Mouse (Mus musculus): Measurements from ENCODE around the gene Plac1. TPM values are rescaled to one million over a fixed set of nuclear protein-coding genes. Genes with fewer than 3 reads are reported as not detected.

Plac1 gene
- total RNA-seq, 2 experiments from 2014 or later, result not detected

DNA sequence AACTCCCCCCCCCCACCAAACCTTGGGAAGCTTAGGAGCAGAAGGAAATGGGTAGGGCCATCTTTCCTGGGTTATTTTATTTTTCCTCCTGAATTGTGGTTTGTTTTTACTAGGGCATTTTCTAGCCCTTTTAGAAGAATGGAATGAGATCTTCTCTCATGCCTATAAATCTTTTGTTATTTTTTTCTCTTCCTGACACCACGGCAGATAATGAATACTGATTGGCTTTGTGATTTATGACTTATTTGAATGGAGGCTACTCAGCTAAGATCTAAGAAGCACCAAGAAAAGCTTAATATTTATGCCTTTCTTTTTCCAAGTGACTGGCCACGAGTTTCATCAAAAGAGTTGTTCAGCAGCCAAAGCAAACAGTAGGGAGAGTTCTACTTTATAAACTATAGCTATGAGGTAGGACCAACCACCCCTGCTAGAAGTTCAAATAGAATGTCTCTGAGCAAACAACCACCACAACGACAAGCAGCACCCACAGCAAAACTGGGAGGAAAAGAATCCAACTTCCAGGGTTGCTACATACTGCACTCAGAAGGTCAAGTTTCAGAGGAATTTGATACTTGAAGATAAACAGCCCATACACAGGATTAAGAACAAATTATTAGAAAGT is 35.1 kb downstream of the Plac1 start:
- DNase-seq, result no peak
- intact Hi-C loops (cut with DNase I), result no loop called here

DNA sequence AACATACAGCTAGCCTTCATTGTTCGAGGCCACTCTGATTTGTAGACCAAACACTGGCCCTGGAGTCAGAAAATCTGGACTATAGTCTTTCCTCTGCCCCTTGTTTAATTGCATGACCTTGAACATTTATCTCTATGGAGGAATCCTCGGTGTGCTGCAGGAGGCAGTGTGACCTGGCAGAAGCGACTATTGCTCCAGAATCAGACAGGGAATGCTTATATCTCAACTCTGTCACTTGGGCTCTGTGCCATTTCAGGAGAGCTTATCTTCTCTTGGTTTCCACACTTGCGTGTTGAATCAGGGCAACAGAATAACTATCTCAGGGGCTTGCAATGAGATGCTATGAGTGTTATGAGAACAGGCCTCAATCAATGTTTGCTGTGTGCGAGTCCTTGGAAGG is 38.3 kb downstream of the Plac1 start:
- DNase-seq, result no peak
- intact Hi-C loops (cut with DNase I), result no loop called here

DNA sequence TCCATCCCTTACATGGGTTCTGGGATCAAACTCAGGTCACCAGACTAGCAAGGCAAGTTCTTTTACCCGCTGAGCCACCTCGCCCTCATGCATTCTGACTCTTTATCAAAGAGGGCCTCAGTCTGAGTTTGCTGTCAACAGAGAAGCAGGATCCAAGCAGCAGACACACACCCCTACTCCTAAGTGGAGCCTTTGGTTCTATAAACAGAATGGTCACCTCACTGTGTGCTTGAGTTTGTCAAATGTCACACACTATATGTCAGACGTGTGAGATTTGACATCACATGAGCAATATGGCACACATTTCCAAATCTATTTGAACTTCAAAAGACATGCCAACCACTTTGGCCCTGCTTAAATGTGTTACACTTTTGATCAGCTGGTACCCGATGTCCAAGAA is 42.2 kb downstream of the Plac1 start:
- intact Hi-C loops (cut with DNase I), result no loop called here
- no peak for DNase-seq

DNA sequence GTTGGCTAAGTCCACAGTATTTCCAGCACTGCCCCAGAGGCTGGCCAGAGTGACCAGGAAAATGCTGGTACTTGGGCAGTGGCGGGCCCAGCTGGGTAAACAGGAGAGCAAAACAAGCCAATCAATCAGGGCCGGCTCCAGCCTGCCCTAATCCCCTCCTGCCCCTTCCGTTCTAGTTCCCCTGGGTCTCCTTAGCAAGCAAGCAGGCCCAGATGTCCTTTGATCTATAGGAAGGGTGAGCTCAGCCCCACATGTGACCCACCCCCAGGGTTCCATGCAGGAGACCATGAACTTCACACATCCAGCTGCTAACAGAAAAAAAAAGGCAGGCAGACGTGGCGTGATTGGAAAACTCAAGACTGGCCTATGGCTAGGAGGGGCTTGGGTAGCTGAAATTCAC is 43.5 kb downstream of the Plac1 start:
- DNase-seq, result no peak
- intact Hi-C loops (cut with DNase I), result no loop called here

DNA sequence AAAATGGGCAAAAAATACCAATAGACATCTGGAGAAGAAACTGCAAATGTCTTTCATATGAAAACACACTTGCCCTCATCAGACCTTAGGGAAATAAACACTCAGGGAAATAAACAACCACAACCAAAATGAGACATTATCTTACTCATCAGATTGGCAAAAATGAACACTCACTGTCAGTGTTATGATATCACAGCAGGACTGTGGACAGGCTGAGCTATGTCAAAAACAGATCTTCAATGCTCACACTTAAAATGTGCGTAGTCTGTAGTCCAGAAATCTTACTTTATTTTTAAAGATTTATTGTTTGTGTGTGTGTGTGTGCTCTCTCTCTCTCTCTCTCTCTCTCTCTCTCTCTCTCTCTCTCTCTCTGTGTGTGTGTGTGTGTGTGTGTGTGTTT is 51.2 kb downstream of the Plac1 start:
- no peak for DNase-seq
- intact Hi-C loops (cut with DNase I), result no loop called here

DNA sequence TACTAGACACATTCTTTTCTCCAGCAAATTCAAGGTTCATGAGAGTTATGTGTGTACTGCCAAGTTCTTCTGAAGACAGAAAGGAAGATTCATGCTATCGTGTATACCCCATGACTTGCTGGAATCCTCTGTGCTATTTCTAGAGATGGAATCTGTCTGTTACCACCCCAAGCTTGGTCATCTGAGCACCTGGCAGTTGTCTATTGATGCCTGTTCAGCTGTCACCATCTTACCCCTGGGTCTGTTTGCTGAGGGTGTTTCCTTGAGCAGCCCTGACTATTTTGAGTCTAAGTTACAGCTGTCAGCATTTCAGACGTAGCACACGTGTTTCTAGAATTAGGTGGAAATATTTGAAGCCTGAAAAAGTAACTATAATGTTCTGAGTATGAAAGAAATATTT is 60.1 kb downstream of the Plac1 start:
- DNase-seq, result no peak
- intact Hi-C loops (cut with DNase I), result no loop called here

DNA sequence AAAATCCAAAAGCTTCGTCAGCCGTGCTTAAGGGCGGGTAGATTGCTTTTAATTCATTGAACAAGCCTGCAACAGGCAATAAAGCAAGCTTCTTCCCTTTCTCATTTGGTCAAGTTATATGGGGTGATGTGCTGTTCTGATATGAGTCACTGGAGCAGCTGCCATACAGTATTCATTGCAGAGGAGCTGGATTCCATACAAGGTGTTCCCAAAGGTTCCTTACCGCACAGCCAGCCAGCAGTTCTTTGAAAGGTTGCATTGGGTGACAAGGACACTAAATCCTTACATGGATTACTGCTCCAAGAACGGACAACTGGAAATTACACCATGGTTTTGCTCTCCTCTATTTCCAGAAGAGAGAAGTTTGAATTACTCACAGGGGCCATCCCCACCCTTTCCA is 63.6 kb downstream of the Plac1 start:
- no peak for DNase-seq

DNA sequence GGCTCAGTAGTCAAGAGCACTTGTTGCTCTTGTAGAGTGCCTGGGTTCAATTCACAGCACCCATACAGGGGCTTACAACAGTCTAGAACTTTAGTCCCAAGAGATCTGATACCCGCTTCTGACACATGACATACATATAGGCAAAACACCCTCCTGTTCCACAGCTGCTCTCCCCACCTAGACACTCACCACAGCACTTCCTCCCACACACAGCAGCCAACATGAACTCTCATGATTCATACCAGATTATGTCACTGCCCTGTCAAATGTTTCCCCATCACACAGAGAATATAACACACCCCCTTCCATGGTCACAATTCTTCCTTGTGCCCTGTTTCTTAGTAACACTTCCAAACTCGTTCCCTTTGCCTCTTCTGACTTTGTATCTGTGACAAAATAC is 71.3 kb downstream of the Plac1 start:
- intact Hi-C loops (cut with DNase I), result no loop called here
- DNase-seq, result no peak

More for the DNA sequence above, 63.6 kb downstream of the Plac1 start:
- intact Hi-C loops (cut with DNase I), result no loop called here

DNA sequence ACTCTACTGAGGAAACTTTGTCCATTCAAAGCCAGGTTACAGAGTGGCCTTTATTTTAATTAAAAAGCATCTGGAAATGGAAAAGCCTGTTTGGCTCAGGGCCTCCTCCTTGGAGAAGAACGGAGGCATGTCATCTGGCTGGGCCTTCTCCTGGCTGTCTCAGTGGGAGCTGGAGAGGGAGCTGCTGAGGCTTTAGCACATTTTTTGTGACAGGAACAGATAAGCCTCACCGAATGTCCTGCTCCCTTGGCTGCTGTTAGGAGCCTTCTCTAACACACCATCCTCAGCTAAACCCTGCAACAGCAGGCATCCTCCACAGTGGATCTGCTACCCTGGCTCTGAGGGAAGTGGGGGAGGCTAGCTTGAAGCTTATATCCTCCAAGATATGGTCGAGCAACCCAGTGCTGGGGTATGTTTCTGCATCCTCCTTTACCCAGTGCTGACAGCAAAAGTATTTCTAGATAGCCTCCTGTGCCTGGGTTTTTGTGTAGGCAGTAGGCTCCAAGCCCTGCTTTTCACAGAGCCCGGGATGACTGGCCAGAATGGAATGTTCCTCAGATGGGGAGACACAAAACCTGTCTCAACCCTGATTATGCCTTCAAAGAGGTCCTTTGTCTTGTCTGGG is 72.9 kb downstream of the Plac1 start:
- no peak for DNase-seq
- intact Hi-C loops (cut with DNase I), result no loop called here

DNA sequence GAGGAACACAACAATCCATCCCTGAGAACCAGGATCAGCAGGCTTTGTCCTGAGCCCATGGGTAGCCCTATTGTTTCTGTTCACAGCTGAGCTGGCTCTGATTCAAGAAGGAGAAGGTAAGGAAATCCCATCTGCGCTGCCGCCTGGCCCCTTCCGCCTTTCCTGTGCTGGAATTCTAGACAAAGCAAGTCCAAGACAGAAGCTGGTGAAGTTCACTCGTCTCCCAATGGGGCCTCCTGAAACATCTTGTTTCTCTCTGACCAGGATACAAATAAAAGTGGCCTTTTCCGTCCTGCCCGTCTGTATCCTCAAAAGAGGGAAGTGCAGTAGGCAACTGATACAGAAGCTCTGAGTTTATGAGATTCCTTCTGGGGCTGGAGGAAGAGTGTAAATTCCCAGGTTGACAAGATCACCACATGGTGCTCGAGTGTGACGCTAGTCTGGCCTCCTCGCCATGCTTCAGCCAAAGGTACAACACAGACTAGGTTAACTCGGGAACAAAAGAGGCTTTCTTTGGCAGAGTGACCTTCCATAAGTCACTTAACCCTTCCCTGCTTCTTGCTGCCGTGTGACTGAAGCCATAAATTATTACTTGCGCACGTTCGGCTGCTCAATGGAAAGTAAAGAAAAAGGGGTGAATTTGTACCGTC is 73.5 kb downstream of the Plac1 start:
- peak in 1 of 2 experiments; percentile 12 for DNase-seq
- intact Hi-C loops (cut with DNase I), result no loop called here

DNA sequence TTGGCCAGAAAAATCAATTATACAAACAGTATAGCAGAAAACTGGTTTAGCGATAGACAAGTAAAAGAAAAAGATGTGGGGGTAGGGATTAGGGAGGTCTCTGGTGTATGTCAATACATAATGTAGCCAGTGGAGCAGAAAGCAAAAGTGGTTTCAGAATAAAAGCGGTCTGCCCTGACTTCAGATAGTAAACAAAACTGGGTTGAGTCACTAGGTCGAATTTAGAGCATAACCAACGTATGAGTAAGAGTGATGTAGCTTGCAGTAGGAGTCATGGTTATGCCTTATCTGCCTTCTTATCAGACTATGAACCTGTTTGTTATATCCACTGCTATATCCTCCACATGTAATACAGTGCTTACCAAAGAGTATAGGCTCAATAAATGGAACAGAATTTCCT is 77.3 kb downstream of the Plac1 start:
- DNase-seq, result no peak
- intact Hi-C loops (cut with DNase I), result no loop called here

DNA sequence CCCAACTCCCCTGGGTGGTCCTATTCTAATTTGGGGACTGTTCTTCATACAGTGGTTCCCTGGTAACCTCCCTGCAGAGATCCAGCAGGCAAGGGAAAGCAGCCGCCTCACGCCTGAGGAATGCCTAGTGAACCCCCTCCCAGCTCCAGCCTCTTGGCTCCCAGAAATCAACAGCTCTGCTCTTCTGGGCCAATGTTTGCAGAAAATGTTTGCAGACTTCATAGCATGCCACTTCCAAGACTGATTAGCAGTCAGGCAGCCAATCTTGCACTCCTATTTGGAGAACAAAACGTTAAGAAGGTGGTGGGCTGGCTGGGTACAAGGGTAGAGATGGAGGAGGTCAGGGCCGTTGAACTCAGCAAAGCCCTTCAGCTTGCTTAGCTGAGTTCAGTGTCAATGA is 78.3 kb downstream of the Plac1 start:
- intact Hi-C loops (cut with DNase I), result no loop called here
- DNase-seq, result no peak

DNA sequence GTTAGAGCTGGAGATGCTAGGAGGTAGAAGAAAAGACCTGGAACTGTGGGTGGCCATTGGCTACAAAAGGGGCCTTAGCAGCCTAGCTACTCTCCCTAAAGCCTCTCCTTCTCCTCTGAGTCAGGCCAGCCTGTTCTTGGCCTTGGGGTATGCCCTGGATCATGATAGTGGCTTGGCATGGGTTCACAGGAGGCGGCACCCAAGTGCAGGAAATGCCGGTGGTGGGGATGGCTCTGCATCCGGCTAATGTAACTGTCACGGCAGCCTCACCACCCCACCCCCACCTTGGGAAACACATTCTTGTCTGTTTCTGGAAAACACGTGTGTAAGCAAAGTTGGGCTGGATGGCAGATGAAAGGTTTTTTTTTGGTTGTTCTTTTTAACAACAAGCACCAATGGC is 78.8 kb downstream of the Plac1 start:
- peak in 1 of 2 experiments; percentile 14 for DNase-seq
- intact Hi-C loops (cut with DNase I), result no loop called here

DNA sequence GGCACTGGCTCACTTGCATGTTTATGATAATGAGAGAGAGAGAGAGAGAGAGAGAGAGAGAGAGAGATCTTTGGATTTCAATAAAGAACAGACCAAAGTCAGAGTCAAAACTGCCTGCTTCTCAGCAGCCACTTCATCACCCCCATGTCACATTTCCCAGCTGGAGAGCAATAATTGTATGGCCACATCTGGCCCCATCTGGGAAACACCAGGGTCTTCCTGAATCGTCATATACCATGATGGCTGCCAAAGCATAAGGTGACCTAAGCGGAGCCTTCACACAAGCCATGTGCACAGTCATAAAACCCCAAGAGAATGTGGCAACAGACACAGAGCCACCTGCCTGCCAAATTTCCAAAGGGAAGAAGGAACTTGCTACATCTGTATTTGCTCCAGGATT is 91.9 kb downstream of the Plac1 start:
- no peak for DNase-seq
- intact Hi-C loops (cut with DNase I), result no loop called here

DNA sequence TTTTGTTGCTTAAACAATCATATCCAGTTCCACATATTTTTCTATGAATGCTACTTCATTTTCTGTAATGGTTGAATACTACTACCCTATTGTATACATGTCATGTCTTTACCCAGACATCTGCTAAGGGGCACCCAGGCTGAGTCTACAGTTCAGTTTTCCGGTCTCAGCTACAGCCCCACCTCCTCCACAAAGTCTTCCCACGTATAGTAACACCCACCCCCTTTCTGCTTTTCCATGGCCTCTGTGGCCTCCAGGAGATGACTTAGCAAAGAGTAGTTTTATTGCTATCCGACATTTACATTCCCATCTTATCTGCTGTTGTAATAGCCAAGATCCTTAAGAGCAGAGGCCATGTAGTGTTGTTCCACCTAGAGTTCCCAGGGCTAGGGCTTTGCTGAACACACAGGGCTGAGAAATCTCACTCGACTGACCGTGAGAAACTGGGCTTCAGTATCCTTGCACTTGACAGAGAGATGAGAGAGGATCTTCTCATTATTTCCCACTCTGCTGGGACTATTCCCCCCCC is 93.5 kb downstream of the Plac1 start:
- no peak for DNase-seq
- intact Hi-C loops (cut with DNase I), result no loop called here

DNA sequence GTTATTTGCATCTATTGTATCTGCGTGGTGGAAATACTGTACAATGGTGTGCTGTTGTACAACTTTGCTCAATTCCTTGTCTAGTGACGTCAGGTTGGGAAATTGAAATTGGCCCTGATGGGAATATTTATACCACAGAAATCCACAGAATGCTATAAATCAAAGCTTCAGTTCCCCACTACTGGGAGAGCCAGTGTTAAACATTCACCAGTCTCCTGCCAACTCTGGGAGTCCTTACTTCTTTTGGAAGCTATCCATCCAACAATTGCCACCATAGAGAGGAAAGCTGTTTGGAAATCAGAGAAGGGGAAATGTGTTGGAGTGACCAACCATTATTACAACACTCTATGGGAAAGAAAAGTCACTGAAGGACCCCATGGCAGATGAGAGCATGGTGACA is 100.3 kb downstream of the Plac1 start:
- no peak for DNase-seq
- intact Hi-C loops (cut with DNase I), result no loop called here

DNA sequence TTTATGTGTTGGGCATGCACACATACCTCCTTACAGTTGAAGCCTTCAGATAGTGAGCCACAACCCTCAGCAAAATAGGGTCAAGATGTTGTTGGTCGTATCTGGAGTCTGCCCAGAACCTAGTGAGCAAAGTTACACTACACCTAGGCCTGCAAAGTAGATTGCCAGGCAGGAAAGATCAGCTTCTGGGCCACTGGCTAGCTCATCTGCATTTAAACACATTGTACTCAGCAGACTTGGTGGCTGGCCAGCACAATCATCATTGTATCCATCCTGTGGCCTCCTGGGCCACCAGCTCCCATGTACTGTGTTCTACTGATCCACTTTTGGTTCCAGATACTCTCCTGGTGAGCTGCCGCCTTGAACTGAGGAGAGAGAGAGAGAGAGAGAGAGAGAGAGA is 102.8 kb downstream of the Plac1 start:
- intact Hi-C loops (cut with DNase I), result no loop called here
- peak; percentile 12 to 14 for DNase-seq

DNA sequence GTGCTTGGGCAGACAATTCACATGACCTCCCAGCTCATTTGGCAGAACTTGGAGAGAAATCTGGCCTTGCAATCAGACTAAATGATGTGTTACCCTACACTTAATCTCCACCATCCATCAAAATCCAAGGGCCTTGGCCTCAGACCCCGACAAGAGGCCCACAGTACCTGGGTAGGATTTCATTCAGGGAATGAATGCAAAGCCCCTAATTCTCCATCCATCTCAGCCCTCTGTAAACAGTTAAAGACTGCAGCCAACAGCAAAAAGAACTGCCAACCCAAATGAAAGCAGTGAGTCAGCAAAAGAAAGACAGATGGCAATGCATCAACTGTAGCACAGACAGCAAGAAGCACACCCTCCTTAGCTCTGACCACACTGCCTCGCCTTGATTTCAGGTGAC is 110.4 kb downstream of the Plac1 start:
- DNase-seq, result no peak
- intact Hi-C loops (cut with DNase I), result no loop called here

DNA sequence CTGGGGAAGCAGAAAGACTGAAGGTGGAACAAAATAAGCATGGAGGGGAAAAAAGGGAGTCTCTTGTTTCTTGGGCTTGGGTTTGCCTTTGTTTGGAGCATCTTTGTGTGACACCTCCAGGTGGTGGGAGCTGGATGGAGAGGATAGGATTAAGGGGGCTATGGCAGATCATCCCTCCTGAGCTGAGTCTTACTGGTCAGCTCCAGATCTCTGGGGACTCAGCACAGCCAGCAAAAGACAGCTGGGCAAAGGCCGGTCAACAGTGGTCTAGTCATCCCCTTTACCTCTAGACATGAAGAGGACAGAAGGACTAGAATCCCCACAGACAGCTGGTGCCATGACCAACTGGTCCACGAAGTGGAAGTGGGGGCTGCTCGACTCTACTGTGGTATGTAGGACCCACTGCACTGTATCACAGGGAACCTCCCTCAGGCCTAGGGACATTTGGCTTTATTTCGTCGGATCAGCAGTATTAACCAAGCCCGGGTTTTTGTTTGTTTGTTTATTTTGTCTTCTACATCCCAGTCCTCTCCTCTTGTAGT is 113.3 kb downstream of the Plac1 start:
- intact Hi-C loops (cut with DNase I), result no loop called here

DNA sequence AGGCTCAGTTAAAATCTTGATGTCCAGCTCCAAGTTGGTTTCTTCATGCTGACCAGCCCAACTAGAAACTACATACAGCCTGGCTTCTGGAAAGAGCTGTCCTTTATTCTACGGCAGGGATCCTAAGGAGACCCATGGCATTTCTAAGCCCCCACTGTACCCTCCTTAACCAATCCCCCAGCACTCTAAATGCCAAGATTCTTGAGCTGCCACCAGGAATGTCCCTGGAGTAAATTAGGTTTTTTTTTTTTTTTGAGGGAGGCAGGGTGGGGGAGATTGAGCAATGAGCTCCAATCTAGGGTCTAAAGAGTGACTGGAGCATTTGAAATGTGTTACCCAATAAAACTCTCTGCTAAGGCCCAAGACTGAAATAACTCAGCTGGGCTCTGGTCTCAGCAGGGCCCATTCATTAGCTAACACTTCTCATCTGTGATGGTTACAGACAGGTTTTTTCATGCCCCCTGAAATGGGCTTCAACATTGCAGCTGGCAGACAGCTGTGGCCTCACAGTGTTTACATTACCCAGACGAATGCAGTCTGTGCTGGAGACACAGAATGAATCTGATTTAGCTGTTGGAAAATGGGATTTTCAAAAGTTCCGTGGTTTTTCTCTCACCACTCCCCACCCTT is 114.0 kb downstream of the Plac1 start:
- intact Hi-C loops (cut with DNase I), result no loop called here
- no peak for DNase-seq

More for the DNA sequence above, 113.3 kb downstream of the Plac1 start:
- no peak for DNase-seq

DNA sequence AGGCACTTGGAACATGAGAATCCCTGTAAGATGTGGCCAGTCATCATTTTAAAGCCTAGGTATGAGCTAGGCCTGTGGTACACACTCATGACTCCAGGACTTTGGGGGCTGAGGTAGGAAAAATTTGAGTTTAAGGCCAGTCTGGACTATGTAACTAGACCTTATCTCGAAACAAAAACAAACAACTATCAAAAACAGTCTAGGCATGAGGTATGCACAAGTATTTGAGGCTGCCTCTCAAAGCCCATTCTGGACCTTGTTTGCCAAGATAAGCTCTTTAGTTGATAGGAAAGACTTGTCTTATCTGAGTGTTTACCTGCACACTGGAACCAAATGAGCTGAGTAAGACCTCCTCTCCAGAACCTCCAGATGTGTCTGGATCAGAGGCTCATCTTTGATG is 116.3 kb downstream of the Plac1 start:
- DNase-seq, result no peak
- intact Hi-C loops (cut with DNase I), result no loop called here
